Mouse (Mus musculus): ENCODE results near the gene Srsf2. TPM values are rescaled to one million over a fixed set of nuclear protein-coding genes. Genes with fewer than 3 reads are reported as not detected.
"Not testable (repeated sequence)": the region's sequence is repeated elsewhere in the genome, so short reads cannot be mapped to it uniquely, and the experiment has no call there.

Gene Srsf2
- polyA plus RNA-seq, 1 experiment from 2014 or later: 917 TPM

DNA sequence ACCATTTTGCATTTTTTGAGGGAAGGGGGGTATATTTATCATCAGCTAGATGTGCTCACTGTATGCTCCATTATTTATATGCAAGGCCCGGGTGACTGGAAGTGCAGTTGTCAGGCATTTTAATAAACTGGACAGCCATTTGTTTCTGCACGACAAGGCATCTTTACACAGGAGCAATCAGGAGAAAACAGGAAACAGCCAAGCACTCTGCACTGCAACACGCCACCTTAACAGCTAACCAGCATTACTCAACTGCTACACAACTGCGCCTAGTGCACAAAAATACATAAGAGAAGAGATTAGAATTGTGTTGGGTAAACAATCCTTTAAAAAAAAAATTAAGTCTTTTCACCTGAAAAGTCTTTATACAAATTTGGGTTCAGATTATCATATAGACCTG lies 2.8 kb downstream of the Srsf2 start:
- no peak overlapping the region for H3K9ac ChIP-seq (ENCODE audit: low read length)
- 75% methylated on average over 4 of the region's 4 CpGs for WGBS
- peaks cover 16% of the 10 kb centered on the region for H3K4me1 ChIP-seq (ENCODE audit: control insufficient read depth, insufficient read depth, low read length)
- no peak for DNase-seq (ENCODE audit: low spot score)
- peak overlapping the region; percentile 87; the same call in 1 of the 2 replicates for H3K4me2 ChIP-seq (ENCODE audit: low read depth)
- ATAC-seq (ENCODE audit: insufficient read depth, low FRiP score, low TSS enrichment): no peak
- H3K9me3 ChIP-seq (ENCODE audit: control insufficient read depth, low read length): no peaks in the 10 kb centered on the region
- no peak overlapping the region for H3K27ac ChIP-seq (ENCODE audit: low read depth, low read length)
- H3K36me3 ChIP-seq (ENCODE audit: control insufficient read depth, insufficient read depth, low read length): no peaks in the 10 kb centered on the region
- peak overlapping the region; percentile 73 for H3K4me3 ChIP-seq (ENCODE audit: low read depth, low read length)
- no peaks in the 10 kb centered on the region for H3K27me3 ChIP-seq (ENCODE audit: control insufficient read depth, insufficient read depth, low read length)

DNA sequence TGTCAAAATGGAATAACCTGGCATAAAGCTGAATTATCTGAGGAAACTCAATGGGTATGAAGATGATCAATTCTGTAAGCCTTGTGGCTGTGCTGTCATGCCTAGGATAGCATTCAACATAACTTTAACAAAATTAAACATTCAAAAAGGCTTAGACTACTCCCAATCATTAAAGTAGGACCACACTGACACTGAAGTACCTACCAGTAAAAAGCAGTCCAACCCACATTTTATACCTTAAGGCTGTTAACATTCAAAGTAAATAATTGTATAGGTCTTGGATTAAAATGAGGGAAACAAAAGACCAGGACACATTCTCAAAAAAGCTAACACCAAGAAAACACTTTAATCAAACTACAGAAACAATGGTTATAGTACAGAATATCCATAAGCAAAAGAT lies 3.3 kb downstream of the Srsf2 start:
- Histone ChIP-seq H3K4me3 (ENCODE audit: low read depth, low read length) (no peak overlapping the region), H3K4me1 (ENCODE audit: control insufficient read depth, insufficient read depth, low read length) (peaks cover 16% of the 10 kb centered on the region), H3K9ac (ENCODE audit: low read length) (no peak overlapping the region), H3K4me2 (ENCODE audit: low read depth) (no peak overlapping the region), H3K27me3 (ENCODE audit: control insufficient read depth, insufficient read depth, low read length) (no peaks in the 10 kb centered on the region), H3K9me3 (ENCODE audit: control insufficient read depth, low read length) (no peaks in the 10 kb centered on the region), H3K36me3 (ENCODE audit: control insufficient read depth, insufficient read depth, low read length) (no peaks in the 10 kb centered on the region), H3K27ac (ENCODE audit: low read depth, low read length) (no peak overlapping the region)
- ATAC-seq (ENCODE audit: insufficient read depth, low FRiP score, low TSS enrichment) (no peak), DNase-seq (ENCODE audit: low spot score) (no peak)

DNA sequence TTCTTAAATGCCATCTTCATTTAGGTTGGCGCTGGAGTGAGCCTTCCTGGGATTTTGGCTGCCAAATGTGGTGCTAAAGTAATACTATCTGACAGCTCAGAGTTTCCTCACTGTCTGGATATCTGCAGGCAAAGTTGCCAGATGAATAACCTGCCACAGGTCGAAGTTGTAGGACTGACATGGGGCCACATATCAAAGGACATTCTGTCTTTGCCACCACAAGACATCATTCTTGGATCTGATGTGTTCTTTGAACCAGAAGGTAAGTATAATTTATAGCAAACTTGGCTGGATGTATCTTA lies 4.1 kb downstream of the Srsf2 start:
- ATAC-seq (ENCODE audit: insufficient read depth, low FRiP score, low TSS enrichment): not testable (repeated sequence)

DNA sequence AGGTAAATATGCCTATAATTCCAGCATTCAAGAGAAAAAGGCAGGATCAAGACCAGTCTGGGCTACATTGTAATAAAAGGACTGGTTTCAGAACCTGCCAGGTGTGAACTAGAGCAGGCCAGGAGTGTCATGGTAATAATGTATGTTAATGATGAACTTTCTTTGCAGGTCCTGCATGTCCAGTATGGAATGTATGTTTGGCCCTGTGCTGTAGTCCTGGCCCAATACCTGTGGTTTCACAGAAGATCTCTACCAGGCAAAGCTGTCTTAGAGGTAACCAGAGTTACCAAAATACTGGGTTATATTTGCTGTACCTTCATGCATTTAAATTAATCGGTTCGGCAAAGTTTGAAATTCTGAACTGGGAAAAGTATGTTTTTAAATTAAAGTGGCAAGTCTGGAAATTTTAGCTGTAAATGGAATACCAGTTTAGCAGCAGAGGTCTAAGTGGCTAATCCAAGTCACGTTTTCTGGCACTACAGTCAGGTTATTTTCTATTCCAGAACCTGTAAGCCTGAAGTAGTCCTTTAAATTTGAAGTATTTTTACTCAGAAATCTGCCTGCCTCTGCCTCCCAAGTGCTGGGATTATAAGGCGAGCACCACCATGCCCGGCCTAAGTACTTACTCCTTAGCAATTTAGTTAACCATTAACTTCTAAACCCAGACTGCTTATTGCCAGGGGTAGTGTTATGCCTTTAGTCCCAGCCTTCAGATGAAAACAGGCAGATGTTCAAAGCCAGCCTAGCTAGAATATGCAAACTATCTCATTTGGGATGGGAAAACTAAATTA lies 4.6 kb downstream of the Srsf2 start:
- no peak for DNase-seq (ENCODE audit: low spot score)
- H3K27ac ChIP-seq (ENCODE audit: low read depth, low read length): no peak overlapping the region
- 84% methylated on average over 5 of the region's 5 CpGs for WGBS
- H3K4me2 ChIP-seq (ENCODE audit: low read depth): no peak overlapping the region
- H3K4me1 ChIP-seq (ENCODE audit: control insufficient read depth, insufficient read depth, low read length): peaks cover 18% of the 10 kb centered on the region
- no peak for ATAC-seq (ENCODE audit: insufficient read depth, low FRiP score, low TSS enrichment)
- H3K4me3 ChIP-seq (ENCODE audit: low read depth, low read length): no peak overlapping the region
- no peaks in the 10 kb centered on the region for H3K9me3 ChIP-seq (ENCODE audit: control insufficient read depth, low read length)
- no peak overlapping the region for H3K9ac ChIP-seq (ENCODE audit: low read length)
- H3K27me3 ChIP-seq (ENCODE audit: control insufficient read depth, insufficient read depth, low read length): no peaks in the 10 kb centered on the region
- H3K36me3 ChIP-seq (ENCODE audit: control insufficient read depth, insufficient read depth, low read length): no peaks in the 10 kb centered on the region

More for the DNA sequence above, 4.1 kb downstream of the Srsf2 start:
- WGBS: 86% methylated on average over 2 of the region's 2 CpGs
- not testable (repeated sequence) for H3K9ac ChIP-seq (ENCODE audit: low read length); H3K4me3 ChIP-seq (ENCODE audit: low read depth, low read length); H3K9me3 ChIP-seq (ENCODE audit: control insufficient read depth, low read length); DNase-seq (ENCODE audit: low spot score); H3K4me2 ChIP-seq (ENCODE audit: low read depth); H3K27ac ChIP-seq (ENCODE audit: low read depth, low read length); H3K36me3 ChIP-seq (ENCODE audit: control insufficient read depth, insufficient read depth, low read length); H3K27me3 ChIP-seq (ENCODE audit: control insufficient read depth, insufficient read depth, low read length)
- peaks cover 18% of the 10 kb centered on the region for H3K4me1 ChIP-seq (ENCODE audit: control insufficient read depth, insufficient read depth, low read length)

DNA sequence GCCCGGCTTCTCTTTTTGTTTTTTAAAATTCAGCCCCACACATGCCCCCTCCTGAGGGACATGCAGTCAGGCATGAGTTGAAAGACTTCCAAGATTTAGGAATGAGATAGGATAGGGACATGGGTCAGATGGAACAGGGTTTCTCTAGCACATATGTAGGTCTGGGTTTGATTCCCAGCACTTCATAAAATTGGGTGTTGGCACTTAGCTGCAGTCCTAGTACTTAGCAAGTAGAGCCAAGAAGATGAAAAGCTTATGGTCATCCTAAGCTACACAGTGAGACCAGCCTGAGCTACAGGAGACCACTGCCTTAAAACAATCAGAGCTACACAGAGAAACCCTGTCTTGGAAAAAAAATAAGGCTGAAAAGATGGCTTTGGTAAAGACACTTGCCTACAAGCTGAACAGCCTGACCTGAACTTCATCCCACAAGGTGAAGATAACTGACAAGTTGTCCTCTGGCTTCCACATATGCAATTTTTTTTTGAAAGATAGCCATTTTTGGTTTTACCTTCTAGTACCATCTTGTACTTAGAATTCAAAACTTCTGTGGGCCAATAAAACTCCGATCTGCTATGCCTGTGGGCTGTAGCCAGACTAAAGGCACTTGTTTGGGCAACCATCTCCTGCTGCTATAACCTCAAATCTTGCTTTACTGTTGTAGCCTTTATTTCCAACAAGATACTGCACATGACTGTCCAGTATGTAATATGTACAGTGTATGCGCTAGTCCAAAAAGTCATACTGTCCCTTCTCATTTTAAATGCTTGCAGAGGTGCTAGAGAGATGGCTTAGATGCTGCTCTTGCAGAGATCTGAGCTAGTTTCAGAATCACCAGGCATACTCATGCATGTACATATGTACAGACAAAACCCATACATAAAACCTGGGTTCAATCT lies 5.5 kb downstream of the Srsf2 start:
- no peaks in the 10 kb centered on the region for H3K36me3 ChIP-seq (ENCODE audit: control insufficient read depth, insufficient read depth, low read length)
- H3K27me3 ChIP-seq (ENCODE audit: control insufficient read depth, insufficient read depth, low read length): no peaks in the 10 kb centered on the region
- WGBS: 94% methylated on average over 3 of the region's 3 CpGs
- ATAC-seq (ENCODE audit: insufficient read depth, low FRiP score, low TSS enrichment) (no peak), DNase-seq (ENCODE audit: low spot score) (no peak)
- H3K9me3 ChIP-seq (ENCODE audit: control insufficient read depth, low read length): no peaks in the 10 kb centered on the region
- H3K4me3 ChIP-seq (ENCODE audit: low read depth, low read length): no peak overlapping the region
- no peak overlapping the region for H3K9ac ChIP-seq (ENCODE audit: low read length)
- H3K4me2 ChIP-seq (ENCODE audit: low read depth): no peak overlapping the region
- H3K4me1 ChIP-seq (ENCODE audit: control insufficient read depth, insufficient read depth, low read length): peaks cover 18% of the 10 kb centered on the region
- no peak overlapping the region for H3K27ac ChIP-seq (ENCODE audit: low read depth, low read length)

DNA sequence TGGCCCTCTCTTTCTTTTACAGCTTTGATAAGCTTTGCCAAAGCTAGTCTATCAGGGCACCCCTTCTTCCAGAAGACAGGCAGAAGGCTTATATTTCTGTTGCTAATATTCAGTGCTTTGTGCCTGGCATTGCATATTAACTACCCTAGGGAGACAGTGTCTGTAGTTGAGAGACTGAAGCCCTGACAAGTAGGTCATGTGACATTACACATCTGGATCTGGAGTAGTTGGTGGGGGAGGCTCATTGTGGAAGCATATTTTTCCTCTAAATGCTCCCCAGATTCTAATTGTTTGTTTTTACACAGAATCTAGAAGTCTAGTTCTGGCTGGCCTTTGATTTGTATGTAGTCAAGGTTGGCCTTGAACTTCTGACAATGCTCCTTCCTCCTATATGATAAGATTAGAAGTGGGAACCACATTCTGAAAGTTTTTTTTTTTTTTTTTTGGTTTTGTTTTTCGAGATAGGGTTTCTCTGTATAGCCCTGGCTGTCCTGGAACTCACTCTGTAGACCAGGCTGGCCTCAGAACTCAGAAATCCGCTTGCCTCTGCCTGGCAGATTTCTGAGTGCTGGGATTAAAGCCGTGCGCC lies 6.2 kb downstream of the Srsf2 start:
- Histone ChIP-seq H3K27ac (ENCODE audit: low read depth, low read length) (no peak overlapping the region), H3K9me3 (ENCODE audit: control insufficient read depth, low read length) (no peaks in the 10 kb centered on the region)
- ATAC-seq (ENCODE audit: insufficient read depth, low FRiP score, low TSS enrichment): no peak

DNA sequence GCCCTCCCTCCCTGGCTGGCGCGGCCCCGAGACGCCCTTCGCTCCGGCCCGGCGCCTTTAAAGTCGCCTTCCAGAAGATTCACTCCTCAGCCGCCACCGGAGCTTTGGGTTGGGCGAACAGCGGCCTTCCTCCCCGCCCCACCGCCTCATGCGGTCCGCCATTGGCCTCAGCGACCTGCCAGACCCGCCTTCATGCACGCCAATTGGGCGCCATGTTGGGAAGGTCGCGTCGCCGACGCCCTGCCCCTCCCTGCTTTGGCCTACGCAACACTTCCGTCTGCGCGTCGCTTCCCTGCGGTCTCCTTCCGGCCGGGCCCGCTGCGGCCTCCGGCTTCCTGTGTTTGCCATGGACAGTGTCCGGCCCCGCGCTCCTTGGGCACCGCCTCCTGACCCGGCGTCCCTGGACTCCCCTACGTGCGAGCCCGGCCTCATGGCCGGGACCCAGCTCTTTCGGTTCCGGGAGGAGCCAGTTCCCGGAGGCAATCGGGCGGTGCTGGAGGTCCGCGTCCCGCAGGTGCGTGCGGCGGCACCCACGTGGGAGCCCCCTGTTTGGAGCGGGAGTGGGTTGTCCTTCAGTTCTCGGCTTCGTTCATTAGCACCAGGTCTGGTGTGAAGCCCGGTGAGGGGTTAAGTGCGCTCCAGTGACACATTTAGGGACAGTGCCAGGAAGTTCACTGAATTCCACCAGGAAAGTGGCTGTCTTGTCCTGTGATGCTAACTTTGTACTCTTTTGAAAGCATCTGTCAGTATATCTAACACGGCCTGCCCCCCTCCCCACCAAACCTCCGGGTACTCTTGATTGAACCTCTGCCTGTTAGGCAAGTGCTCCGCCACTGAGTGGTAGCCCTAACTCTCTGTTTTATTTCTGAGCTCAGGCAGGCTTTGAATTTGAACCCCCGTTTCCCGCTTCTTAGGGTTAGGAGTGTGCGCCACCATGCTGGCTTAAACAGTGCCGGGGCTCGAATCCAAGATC lies 9.3 kb downstream of the Srsf2 start, which contains the start of the genes Mettl23 and Jmjd6:
TSS of gene Mettl23 (plus strand) at position 18 of the 973 bp plus-strand sequence.
TSS of gene Jmjd6 (minus strand) at position 189 of the 973 bp plus-strand sequence.
- Histone ChIP-seq H3K4me3 (ENCODE audit: low read depth, low read length) (peak within 1 kb of the TSS; percentile 88), H3K4me2 (ENCODE audit: low read depth) (peak within 1 kb of the TSS; percentile 89), H3K36me3 (ENCODE audit: control insufficient read depth, insufficient read depth, low read length) (peaks cover 12% of the 10 kb centered on the region), H3K4me1 (ENCODE audit: control insufficient read depth, insufficient read depth, low read length) (peaks cover 30% of the 10 kb centered on the region), H3K9me3 (ENCODE audit: control insufficient read depth, low read length) (no peaks in the 10 kb centered on the region), H3K27me3 (ENCODE audit: control insufficient read depth, insufficient read depth, low read length) (no peaks in the 10 kb centered on the region), H3K27ac (ENCODE audit: low read depth, low read length) (peak within 1 kb of the TSS; percentile 97), H3K9ac (ENCODE audit: low read length) (peak within 1 kb of the TSS; percentile 86)
- peak; percentile 94 for ATAC-seq (ENCODE audit: insufficient read depth, low FRiP score, low TSS enrichment)
- DNase-seq (ENCODE audit: low spot score): peak; percentile 97
- WGBS: 1% methylated on average over 72 of the region's 72 CpGs

More for the DNA sequence above, 6.2 kb downstream of the Srsf2 start:
- no peak overlapping the region for H3K4me3 ChIP-seq (ENCODE audit: low read depth, low read length)
- DNase-seq (ENCODE audit: low spot score): no peak
- H3K4me1 ChIP-seq (ENCODE audit: control insufficient read depth, insufficient read depth, low read length): peaks cover 22% of the 10 kb centered on the region
- H3K27me3 ChIP-seq (ENCODE audit: control insufficient read depth, insufficient read depth, low read length): no peaks in the 10 kb centered on the region
- H3K9ac ChIP-seq (ENCODE audit: low read length): no peak overlapping the region
- H3K4me2 ChIP-seq (ENCODE audit: low read depth): no peak overlapping the region
- H3K36me3 ChIP-seq (ENCODE audit: control insufficient read depth, insufficient read depth, low read length): no peaks in the 10 kb centered on the region
- WGBS: 86% methylated on average over 4 of the region's 4 CpGs

Measured in neural tube, embryonic 11.5 days (tissue).